Mouse (Mus musculus): ENCODE measurements at regions not wholly inside any gene's neighbourhood (a gene's known extent, or its start where the extent isn't known, plus 50 kb on each side); places are given as distances from the start of the nearest gene placed in this dataset.

DNA sequence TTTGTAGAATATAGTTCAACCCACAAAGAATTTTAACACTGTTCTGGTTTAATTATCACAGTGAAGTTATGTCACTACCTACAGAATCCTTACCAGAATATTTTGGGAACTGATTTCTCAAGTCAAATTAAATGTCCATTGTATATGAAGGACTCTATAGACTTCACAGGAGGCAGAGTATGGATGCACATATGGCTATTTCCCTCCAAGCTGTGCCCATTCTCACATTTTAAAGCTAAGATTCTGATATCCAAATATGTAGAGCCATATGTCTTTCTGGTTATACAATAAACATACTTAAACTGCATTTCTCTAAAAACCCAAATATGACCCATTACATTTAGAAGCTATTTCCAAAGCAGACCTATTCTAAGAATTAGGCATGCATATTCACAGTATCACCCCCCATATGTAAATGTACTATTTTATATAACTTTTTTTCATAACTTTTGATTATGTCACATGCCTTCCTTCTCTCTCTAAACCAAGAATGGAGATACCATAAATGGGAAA, 365.3 kb downstream of the Gm21833 start:
- CTCF ChIA-PET = no interaction called here
- no peak for TF ChIP-seq CTCF (IDR thresholded peaks at IDR 0.05)
- POLR2A ChIA-PET = no interaction called here
- no peak for ATAC-seq
- in situ Hi-C loops (cut with MboI; ENCODE audit: low pct_unique_long_range_greater_than_20kb) = no loop called here
- no peaks in the 10 kb centered on the region for H3K27me3 ChIP-seq
- DNase-seq (ENCODE audit: low read depth, low spot score) = no peak

DNA sequence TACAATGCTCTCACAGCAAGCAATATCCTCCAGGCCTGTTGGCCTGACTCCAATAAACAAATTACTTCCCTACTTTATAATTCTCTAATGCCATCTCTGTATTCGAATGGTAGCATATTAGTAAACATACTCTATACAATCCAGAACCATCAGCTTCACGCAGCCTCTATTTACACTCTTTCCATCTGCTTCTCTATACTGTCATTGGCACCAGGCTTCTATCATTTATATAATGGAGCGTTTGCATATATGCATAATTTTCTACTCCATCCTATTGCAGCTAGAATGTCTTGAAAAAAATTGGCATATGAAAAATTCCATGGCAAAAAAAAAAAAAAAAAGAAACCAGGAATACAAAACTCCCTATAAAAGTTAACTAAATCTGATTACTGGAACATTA, 369.6 kb downstream of the Gm21833 start:
- no peak for DNase-seq (ENCODE audit: low read depth, low spot score)
- ATAC-seq = no peak
- in situ Hi-C loops (cut with MboI; ENCODE audit: low pct_unique_long_range_greater_than_20kb) = no loop called here
- ChIA-PET CTCF (no interaction called here), POLR2A (no interaction called here)
- no peaks in the 10 kb centered on the region for H3K27me3 ChIP-seq
- TF ChIP-seq CTCF (IDR thresholded peaks at IDR 0.05) = no peak
